Mouse (Mus musculus) megakaryocyte, embryonic 14.5 days (primary cell): ENCODE data around the gene Rnf144a.

Source experiments
- FLI1 ChIP-seq: IDR thresholded peaks from 2 replicates; pipeline ENCODE4 v1.6.1; 2012; ENCODE audit warnings: low read length, inconsistent platforms, mixed read lengths
- GATA1 ChIP-seq: IDR thresholded peaks from 3 replicates; pipeline ENCODE4 v1.6.1; 2012; ENCODE audit warnings: mixed read lengths, low read length, inconsistent platforms, borderline replicate concordance

GRCm38 (mm10) chr12:26364822-26365221, 50.2 kb downstream of the Rnf144a start:
- TF ChIP-seq GATA1 (no peak), FLI1 (no peak)
